Mouse (Mus musculus) ovary, adult 18-20 months (tissue): ENCODE data around the gene Coq10a.
"Not testable (repeated sequence)": the region's sequence is repeated elsewhere in the genome, so short reads cannot be mapped to it uniquely, and the experiment has no call there.

Experiments
- DNase-seq: peaks from one replicate; pipeline ENCODE4 v3.0.0; 2022; ENCODE audit warnings: low spot score, mixed read lengths

Coq10a gene

GRCm38 (mm10) chr10:128344568-128345275 is 24.1 kb downstream of the Coq10a start:
- DNase-seq = peak; percentile 64

- no peak for DNase-seq
Measured at GRCm38 (mm10) chr10:128343436-128343835, 25.4 kb downstream of the Coq10a start.

GRCm38 (mm10) chr10:128340257-128340656 is 28.5 kb downstream of the Coq10a start:
- no peak for DNase-seq

GRCm38 (mm10) chr10:128338948-128339347 is 29.8 kb downstream of the Coq10a start:
- DNase-seq = no peak

- no peak for DNase-seq
Measured at GRCm38 (mm10) chr10:128338415-128338814, 30.4 kb downstream of the Coq10a start.

GRCm38 (mm10) chr10:128337306-128338181 is 31.3 kb downstream of the Coq10a start, which contains the start of gene Cs:
Gene Cs (plus strand): TSS chr10:128337734.
- DNase-seq = peak; percentile 93

GRCm38 (mm10) chr10:128336597-128336996 is 32.2 kb downstream of the Coq10a start:
- no peak for DNase-seq

GRCm38 (mm10) chr10:128336195-128336594 is 32.6 kb downstream of the Coq10a start:
- no peak for DNase-seq

GRCm38 (mm10) chr10:128335582-128335981 is 33.2 kb downstream of the Coq10a start:
- DNase-seq = no peak

- DNase-seq = not testable (repeated sequence)
Measured at GRCm38 (mm10) chr10:128332358-128333249, 36.2 kb downstream of the Coq10a start.

- DNase-seq = no peak
Measured at GRCm38 (mm10) chr10:128327610-128328009, 41.2 kb downstream of the Coq10a start.

GRCm38 (mm10) chr10:128326825-128327224 is 42.0 kb downstream of the Coq10a start:
- DNase-seq = no peak

GRCm38 (mm10) chr10:128323516-128323915 is 45.3 kb downstream of the Coq10a start:
- DNase-seq = no peak

- DNase-seq = peak; percentile 79
Measured at GRCm38 (mm10) chr10:128322141-128323108, 46.4 kb downstream of the Coq10a start, which contains the start of gene Cnpy2. Gene Cnpy2 (plus strand): TSS chr10:128322459.

GRCm38 (mm10) chr10:128321641-128322040 is 47.2 kb downstream of the Coq10a start:
- no peak for DNase-seq

- no peak for DNase-seq
Measured at GRCm38 (mm10) chr10:128315578-128315977, 53.2 kb downstream of the Coq10a start.
